Mouse (Mus musculus): ENCODE measurements at regions not wholly inside any gene's neighbourhood (a gene's known extent, or its start where the extent isn't known, plus 50 kb on each side); places are given as distances from the start of the nearest gene placed in this dataset.

- TF ChIP-seq CTCF (IDR thresholded peaks at IDR 0.05; ENCODE audit: extremely low read depth, insufficient read depth, low read length) = no peak
- TF ChIP-seq POLR2A (IDR thresholded peaks at IDR 0.05; ENCODE audit: extremely low read depth, insufficient read depth, low read length) = no peak
Measured at GRCm38 (mm10) chr15:42838839-42839238, 2704.7 kb downstream of the 9330182O14Rik start.

All from cortical plate, adult 2 months (tissue).